Mouse (Mus musculus) inflammation-experienced regulatory T-cells (primary cell): ENCODE measurements around the gene Mfap3. TPM values are rescaled to one million over a fixed set of nuclear protein-coding genes. Genes with fewer than 3 reads are reported as not detected.

Source experiments
- polyA plus RNA-seq, 2 experiments: library from polyadenylated mRNA; unstranded; fragments of 100-300 nt; shearing (Covaris generic); gene quantifications; one replicate each; pipeline ENCODE4 v1.2.1; 2017

Gene Mfap3
- polyA plus RNA-seq = 10 to 100 TPM; 23.5 to 24.6 TPM

GRCm38 (mm10) chr11:57518091-57518750, at the start of gene Mfap3, which contains the start of gene Fam114a2:
Gene Mfap3 (plus strand): TSS chr11:57518664.
Gene Fam114a2 (minus strand): TSS chr11:57518617.

Other genes starting within 250 kb of the Mfap3 start
- 100 to 1,000 TPM in 1 of 2 experiments, 10 to 100 TPM in 1; 95.4 to 106 TPM for gene Fam114a2, start within 50 bp of the Mfap3 start, polyA plus RNA-seq
- 100 to 1,000 TPM in 1 of 2 experiments, 10 to 100 TPM in 1; 51.8 to 107 TPM for gene Galnt10, start 126.8 kb downstream of the Mfap3 start, polyA plus RNA-seq